Mouse (Mus musculus): ENCODE data around the gene Cct5. TPM values are rescaled to one million over a fixed set of nuclear protein-coding genes. Genes with fewer than 3 reads are reported as not detected.

Gene Cct5
- polyA plus RNA-seq (2015; fragmentation: Nextera tagmentation; extraction: Ambion mirVana), result 484 and 504 TPM in 2 replicates

- Histone ChIP-seq H3K36me3 (replicated peaks) (peaks cover 6% of the 10 kb centered on the region; the same call in 1 of the 2 replicates), H3K27me3 (replicated peaks) (no peaks in the 10 kb centered on the region), H3K4me1 (peaks cover 28% of the 10 kb centered on the region), H3K4me2 (peak within 1 kb of the TSS; percentile 70), H3K9ac (peak within 1 kb of the TSS; percentile 93), H3K4me3 (peak within 1 kb of the TSS; percentile 91), H3K27ac (peak within 1 kb of the TSS; percentile 98), H3K9me3 (no peaks in the 10 kb centered on the region)
- WGBS, result under 1% methylated on average over 63 of the region's 63 CpGs
- peak; percentile 93 for ATAC-seq (replicated peaks)
Observed at GRCm38 (mm10) chr15:31601646-31602374, at the start of gene Cct5, which contains the start of gene Fam173b. Gene Cct5, minus strand, starts transcription at chr15:31601804. Gene Fam173b, plus strand, starts transcription at chr15:31601852.

GRCm38 (mm10) chr15:31650821-31651220 is 49.2 kb upstream of the Cct5 start:
- Histone ChIP-seq H3K4me2 (no peak overlapping the region), H3K4me3 (no peak overlapping the region), H3K9ac (no peak overlapping the region), H3K9me3 (no peaks in the 10 kb centered on the region), H3K36me3 (replicated peaks) (no peaks in the 10 kb centered on the region), H3K4me1 (no peaks in the 10 kb centered on the region), H3K27ac (no peak overlapping the region), H3K27me3 (replicated peaks) (no peaks in the 10 kb centered on the region)
- ATAC-seq (replicated peaks), result no peak
- 96% methylated on average over 7 of the region's 7 CpGs for WGBS

GRCm38 (mm10) chr15:31649691-31650090 is 48.1 kb upstream of the Cct5 start:
- no peak overlapping the region for H3K9ac ChIP-seq
- no peak overlapping the region for H3K4me2 ChIP-seq
- H3K27me3 ChIP-seq (replicated peaks), result no peaks in the 10 kb centered on the region
- WGBS, result 96% methylated on average over 12 of the region's 12 CpGs
- H3K27ac ChIP-seq, result no peak overlapping the region
- no peak overlapping the region for H3K4me3 ChIP-seq
- ATAC-seq (replicated peaks), result no peak
- no peaks in the 10 kb centered on the region for H3K36me3 ChIP-seq (replicated peaks)
- no peaks in the 10 kb centered on the region for H3K9me3 ChIP-seq
- no peaks in the 10 kb centered on the region for H3K4me1 ChIP-seq

GRCm38 (mm10) chr15:31647851-31648569 is 46.4 kb upstream of the Cct5 start:
- Histone ChIP-seq H3K27ac (no peak overlapping the region), H3K4me2 (no peak overlapping the region), H3K36me3 (replicated peaks) (no peaks in the 10 kb centered on the region), H3K27me3 (replicated peaks) (no peaks in the 10 kb centered on the region), H3K9me3 (no peaks in the 10 kb centered on the region), H3K4me1 (no peaks in the 10 kb centered on the region), H3K9ac (no peak overlapping the region), H3K4me3 (no peak overlapping the region)
- ATAC-seq (replicated peaks), result no peak
- 87% methylated on average over 8 of the region's 8 CpGs for WGBS

- Histone ChIP-seq H3K4me3 (no peak overlapping the region), H3K27me3 (replicated peaks) (no peaks in the 10 kb centered on the region), H3K27ac (no peak overlapping the region), H3K4me2 (no peak overlapping the region), H3K9me3 (no peaks in the 10 kb centered on the region), H3K9ac (no peak overlapping the region), H3K36me3 (replicated peaks) (no peaks in the 10 kb centered on the region), H3K4me1 (no peaks in the 10 kb centered on the region)
- WGBS, result 82% methylated on average over 6 of the region's 6 CpGs
- no peak for ATAC-seq (replicated peaks)
Observed at GRCm38 (mm10) chr15:31647225-31647624, 45.6 kb upstream of the Cct5 start.

GRCm38 (mm10) chr15:31636091-31636595 is 34.5 kb upstream of the Cct5 start:
- ATAC-seq (replicated peaks), result no peak
- Histone ChIP-seq H3K27me3 (replicated peaks) (no peaks in the 10 kb centered on the region), H3K9ac (no peak overlapping the region), H3K4me1 (no peaks in the 10 kb centered on the region), H3K4me3 (no peak overlapping the region), H3K27ac (no peak overlapping the region), H3K9me3 (no peaks in the 10 kb centered on the region), H3K4me2 (no peak overlapping the region), H3K36me3 (replicated peaks) (no peaks in the 10 kb centered on the region)
- WGBS, result 87% methylated on average over 9 of the region's 9 CpGs

- ATAC-seq (replicated peaks), result no peak
Observed at GRCm38 (mm10) chr15:31634582-31634981, 33.0 kb upstream of the Cct5 start.

GRCm38 (mm10) chr15:31632478-31632877 is 30.9 kb upstream of the Cct5 start:
- H3K27me3 ChIP-seq (replicated peaks), result no peaks in the 10 kb centered on the region
- no peak for ATAC-seq (replicated peaks)
- no peak overlapping the region for H3K4me2 ChIP-seq
- no peak overlapping the region for H3K4me3 ChIP-seq
- peaks cover 7% of the 10 kb centered on the region; the same call in 1 of the 2 replicates for H3K4me1 ChIP-seq
- no peaks in the 10 kb centered on the region for H3K36me3 ChIP-seq (replicated peaks)
- WGBS, result 96% methylated on average over 4 of the region's 4 CpGs
- no peak overlapping the region for H3K9ac ChIP-seq
- H3K9me3 ChIP-seq, result no peaks in the 10 kb centered on the region
- H3K27ac ChIP-seq, result no peak overlapping the region

More at GRCm38 (mm10) chr15:31634582-31634981, 33.0 kb upstream of the Cct5 start:
- Histone ChIP-seq H3K27ac (no peak overlapping the region), H3K4me3 (no peak overlapping the region), H3K9ac (no peak overlapping the region), H3K4me2 (no peak overlapping the region), H3K9me3 (no peaks in the 10 kb centered on the region), H3K27me3 (replicated peaks) (no peaks in the 10 kb centered on the region), H3K4me1 (no peaks in the 10 kb centered on the region), H3K36me3 (replicated peaks) (no peaks in the 10 kb centered on the region)
- WGBS, result 79% methylated on average over 6 of the region's 6 CpGs

- H3K4me1 ChIP-seq, result peaks cover 7% of the 10 kb centered on the region; the same call in 1 of the 2 replicates
- peak; percentile 31; the same call in 1 of the 2 replicates for ATAC-seq (replicated peaks)
Observed at GRCm38 (mm10) chr15:31631396-31631858, 29.8 kb upstream of the Cct5 start.

GRCm38 (mm10) chr15:31629556-31629955 is 28.0 kb upstream of the Cct5 start:
- WGBS, result 93% methylated on average over 3 of the region's 3 CpGs
- H3K27ac ChIP-seq, result no peak overlapping the region

More at GRCm38 (mm10) chr15:31631396-31631858, 29.8 kb upstream of the Cct5 start:
- H3K27me3 ChIP-seq (replicated peaks), result no peaks in the 10 kb centered on the region
- H3K9ac ChIP-seq, result no peak overlapping the region
- WGBS, result 67% methylated on average over 12 of the region's 12 CpGs
- no peak overlapping the region for H3K27ac ChIP-seq
- H3K4me3 ChIP-seq, result no peak overlapping the region
- no peaks in the 10 kb centered on the region for H3K9me3 ChIP-seq
- no peak overlapping the region for H3K4me2 ChIP-seq
- no peaks in the 10 kb centered on the region for H3K36me3 ChIP-seq (replicated peaks)

GRCm38 (mm10) chr15:31628180-31628579 is 26.6 kb upstream of the Cct5 start:
- Histone ChIP-seq H3K4me3 (no peak overlapping the region), H3K9me3 (no peaks in the 10 kb centered on the region), H3K27me3 (replicated peaks) (no peaks in the 10 kb centered on the region), H3K27ac (no peak overlapping the region), H3K4me1 (peaks cover 7% of the 10 kb centered on the region; the same call in 1 of the 2 replicates), H3K36me3 (replicated peaks) (no peaks in the 10 kb centered on the region), H3K4me2 (no peak overlapping the region), H3K9ac (no peak overlapping the region)
- no peak for ATAC-seq (replicated peaks)
- 69% methylated on average over 10 of the region's 10 CpGs for WGBS

More at GRCm38 (mm10) chr15:31629556-31629955, 28.0 kb upstream of the Cct5 start:
- Histone ChIP-seq H3K27me3 (replicated peaks) (no peaks in the 10 kb centered on the region), H3K4me2 (no peak overlapping the region), H3K4me1 (peaks cover 7% of the 10 kb centered on the region; the same call in 1 of the 2 replicates), H3K9ac (no peak overlapping the region), H3K36me3 (replicated peaks) (no peaks in the 10 kb centered on the region), H3K4me3 (no peak overlapping the region), H3K9me3 (no peaks in the 10 kb centered on the region)
- no peak for ATAC-seq (replicated peaks)
